Mouse (Mus musculus): ENCODE results near the gene Efcab9.

The Efcab9 gene

DNA sequence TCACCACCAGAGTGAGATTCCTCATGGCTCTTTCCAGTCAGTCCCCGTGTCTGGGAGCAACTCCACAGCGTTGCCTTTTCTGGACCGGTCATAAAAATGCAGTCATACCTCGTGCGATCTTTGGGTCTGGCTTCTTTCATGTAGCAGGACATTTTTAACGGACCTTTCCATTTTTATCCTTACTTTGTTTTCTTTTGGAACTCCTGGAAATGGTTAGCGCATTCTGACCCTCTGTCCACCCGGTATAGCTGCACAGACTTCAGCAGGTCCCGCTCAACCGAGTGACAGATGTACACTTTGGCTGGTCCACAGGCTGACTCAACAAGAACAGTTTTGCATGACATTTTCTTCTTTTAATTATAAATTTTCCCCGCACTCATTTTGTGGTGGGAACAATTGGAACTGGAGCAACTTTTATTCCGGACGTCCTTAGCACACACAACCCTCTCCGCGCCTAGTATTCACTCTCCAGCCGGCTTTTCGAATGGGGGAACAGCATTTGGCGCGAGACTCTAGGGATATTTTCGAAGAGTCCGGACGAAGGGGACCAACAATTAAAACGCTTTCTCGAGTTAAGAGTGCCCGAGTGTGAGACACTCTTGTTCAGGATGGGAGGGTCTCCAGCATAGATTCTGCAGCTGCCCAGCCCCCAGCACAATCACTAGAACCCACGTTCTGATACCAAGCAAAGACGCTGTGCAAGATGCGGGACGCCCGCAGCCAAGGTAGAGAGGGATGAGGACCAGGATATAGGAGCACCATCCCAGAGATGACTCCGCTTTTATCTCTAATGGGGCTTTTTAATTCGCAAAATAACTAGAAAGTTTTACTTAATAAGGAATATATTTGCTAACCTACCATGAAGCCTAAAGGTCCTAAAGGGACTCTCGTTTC lies at the start of gene Efcab9:
Gene Efcab9 (minus strand): TSS at position 211 of the 894 bp plus-strand sequence.
- DNase-seq (ENCODE audit: low read depth), result no peak

DNA sequence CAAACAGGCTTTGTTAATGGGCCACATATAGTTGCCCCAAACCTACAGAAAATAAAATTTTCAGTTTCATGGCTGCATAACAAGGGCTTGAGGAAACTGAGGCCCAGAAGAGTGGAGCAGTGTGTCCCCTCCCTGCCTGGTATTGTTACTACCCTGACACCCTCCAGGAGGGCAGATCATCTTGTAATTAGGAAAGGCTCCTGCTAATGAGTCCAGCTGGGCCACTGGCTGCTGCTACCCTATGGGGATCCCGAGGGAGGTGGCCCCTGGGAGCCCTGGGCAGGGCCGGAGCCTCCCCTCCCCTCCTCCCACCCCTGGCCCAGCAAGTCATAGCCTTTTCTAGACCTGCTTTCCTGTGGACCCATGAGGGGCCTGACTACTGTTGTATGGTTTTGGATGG lies 49.1 kb upstream of the Efcab9 start:
- DNase-seq (ENCODE audit: low read depth), result no peak

DNA sequence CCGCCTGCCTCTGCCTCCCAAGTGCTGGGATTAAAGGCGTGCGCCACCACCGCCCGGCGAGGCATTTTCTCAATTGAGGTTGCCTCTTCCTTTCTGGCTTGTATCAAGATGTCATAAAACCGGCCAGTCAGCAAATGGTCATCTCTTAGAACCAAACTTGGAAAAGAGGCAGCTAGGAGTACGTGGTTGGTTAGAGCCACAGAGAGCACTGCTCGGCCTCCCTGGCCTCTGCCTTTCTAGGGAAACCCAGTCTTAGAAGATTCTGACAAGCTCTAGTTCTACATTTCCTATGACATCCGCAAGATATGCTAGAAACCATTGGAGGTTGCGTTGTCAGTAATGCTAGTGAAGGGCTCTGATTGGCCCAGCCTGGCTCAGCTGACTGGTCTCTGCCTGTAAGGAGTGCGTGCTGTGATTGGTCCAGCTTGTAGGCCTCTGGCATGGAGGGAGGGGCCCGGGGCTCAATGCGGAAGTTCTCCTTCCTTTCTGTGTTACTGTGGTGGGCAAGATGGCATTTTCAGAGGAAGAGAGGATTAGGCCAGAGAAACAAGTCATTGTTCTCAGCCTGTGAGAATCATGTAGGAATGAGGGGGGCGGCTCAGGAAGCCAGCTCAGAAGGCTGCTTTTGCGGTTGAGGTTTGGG lies 48.5 kb upstream of the Efcab9 start:
- DNase-seq (ENCODE audit: low read depth), result no peak

DNA sequence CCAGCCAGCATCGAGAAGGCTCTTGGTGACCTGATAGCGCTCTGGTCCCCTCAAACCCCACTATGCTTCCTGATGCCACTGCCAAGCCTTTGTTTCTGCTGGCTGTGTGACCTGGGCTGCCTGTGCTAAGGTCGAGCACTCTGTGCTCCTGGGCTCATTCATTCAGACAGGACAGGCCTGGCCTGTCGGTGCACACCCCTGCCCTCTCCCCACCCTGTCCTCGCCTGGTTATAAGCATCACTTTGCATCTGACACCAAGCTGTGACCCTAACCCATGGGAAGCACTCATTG lies 44.8 kb upstream of the Efcab9 start:
- DNase-seq (ENCODE audit: low read depth), result no peak

DNA sequence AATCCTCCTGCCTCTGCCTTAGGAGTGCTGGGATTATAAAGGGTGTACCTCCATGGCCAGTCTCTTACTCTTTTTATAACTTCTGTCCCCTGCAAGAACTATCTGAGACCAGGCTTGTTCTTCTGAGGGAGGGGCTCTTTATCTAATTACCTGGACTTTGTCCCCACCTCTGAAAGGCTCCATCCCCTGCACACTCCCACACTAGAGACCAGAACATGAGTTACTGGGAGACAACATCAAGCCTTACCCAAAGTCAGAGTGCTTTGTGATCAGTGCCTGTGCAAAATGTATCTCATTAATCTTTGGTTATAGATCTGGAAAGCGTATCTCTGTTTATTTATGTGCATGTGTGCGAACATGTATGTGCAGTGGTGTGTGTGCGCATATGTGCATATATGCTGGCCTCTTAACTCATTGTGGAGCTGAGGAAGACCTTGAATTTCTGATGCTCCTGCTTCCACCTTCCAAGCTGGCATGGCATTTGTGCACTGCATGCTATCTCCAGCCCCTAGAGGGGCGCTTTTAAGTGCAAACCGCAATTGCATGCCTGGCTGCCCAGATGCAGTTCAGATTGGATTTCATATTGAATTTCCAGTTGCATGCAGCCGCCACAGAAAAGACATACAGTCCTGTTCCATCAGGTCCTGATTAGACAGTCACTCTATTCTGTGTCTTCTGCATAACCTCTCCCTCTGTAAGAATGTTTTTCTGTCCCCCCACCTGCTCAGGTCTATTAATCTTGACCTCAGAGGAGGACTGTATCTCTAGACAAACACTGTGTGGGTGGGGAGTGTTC lies 44.3 kb upstream of the Efcab9 start:
- no peak for DNase-seq (ENCODE audit: low read depth)

DNA sequence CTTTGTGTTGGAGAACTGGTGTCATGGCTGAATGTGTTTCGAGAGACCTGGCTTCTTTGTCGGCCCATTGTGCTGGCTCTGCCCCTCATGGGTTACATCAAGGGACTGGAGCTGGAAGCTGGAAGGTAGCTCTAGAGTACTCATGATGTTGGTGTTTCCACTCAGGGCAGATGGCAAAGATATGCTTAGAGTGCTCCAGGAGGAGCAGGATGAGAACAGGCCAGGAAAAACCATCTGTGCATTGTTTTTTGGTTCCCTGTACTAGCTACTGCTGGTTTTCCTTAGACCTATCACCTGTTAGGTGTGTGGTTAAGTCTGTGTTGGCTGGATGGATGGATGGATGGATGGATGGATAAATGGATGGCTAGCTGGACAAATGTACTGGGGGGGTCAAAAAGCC lies 41.8 kb upstream of the Efcab9 start:
- DNase-seq (ENCODE audit: low read depth), result no peak

DNA sequence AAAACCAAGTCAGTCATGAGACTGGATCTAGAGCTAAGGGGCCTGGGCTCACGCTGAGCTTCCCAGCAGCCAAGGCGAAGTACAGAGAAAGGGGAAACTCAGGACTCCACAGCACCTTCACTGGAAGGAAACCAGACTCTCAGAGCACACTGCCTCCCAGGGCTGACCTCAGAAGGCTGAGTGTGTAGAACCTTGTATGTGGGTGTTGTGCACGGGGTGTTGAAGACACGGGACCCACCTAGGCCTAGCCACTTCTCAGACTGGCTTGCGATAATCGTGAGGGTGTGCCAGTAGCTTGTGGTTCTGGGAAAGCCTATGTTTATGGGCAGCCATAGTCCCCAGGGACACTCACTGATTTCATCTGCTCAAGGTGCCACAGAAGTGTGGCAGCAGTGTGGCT lies 39.2 kb upstream of the Efcab9 start:
- DNase-seq (ENCODE audit: low read depth), result no peak

DNA sequence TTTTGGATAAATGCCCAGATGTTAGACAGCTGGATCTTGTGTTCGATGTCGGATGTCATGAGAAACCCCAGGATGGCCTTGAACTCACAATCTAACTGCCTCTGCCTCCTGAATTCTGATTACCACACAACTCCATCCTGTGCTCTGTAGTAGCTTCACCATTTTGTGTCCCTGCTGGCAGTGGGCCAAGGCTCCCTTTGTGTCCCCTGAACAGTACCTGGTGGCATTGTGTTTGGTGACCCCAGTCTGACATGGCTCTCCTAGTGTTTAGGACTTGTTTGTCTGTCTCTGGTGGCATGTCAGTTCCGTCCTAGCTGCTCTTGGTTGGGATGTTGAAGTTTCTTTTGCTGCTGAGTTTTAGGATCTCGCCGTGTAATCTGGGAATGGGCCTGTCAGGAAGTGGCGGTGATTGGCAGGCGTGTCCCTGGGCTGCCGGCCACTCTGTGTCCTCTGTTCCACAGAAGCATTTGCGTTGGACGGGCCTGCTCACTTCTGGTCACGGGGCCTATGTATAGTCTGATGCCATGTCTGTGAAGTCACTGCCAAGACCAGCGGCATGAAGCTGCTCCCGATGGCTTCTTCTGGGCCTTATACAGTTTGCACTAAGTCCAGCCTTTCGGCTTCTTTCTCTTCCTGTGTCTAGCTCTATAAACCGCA lies 36.9 kb upstream of the Efcab9 start:
- DNase-seq (ENCODE audit: low read depth), result no peak

DNA sequence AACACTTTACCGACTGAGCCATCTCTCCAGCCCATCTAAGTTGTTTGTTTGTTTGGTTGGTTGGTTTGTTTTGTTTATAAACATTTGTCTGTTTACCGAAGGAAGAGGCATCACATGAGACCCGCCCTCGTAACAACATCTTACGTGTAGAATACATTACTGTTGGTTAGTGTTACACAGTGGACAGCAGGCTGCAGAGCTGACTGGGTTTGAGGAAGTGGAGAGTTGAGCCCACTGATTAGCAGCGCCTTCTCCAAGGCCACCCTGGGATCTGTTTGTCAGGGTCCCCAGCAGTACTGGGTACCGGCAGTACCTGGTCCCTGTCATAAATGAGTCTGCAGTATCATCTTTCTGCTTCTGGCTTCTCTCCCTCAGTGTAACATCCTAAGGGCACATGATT lies 36.2 kb upstream of the Efcab9 start:
- no peak for DNase-seq (ENCODE audit: low read depth)

DNA sequence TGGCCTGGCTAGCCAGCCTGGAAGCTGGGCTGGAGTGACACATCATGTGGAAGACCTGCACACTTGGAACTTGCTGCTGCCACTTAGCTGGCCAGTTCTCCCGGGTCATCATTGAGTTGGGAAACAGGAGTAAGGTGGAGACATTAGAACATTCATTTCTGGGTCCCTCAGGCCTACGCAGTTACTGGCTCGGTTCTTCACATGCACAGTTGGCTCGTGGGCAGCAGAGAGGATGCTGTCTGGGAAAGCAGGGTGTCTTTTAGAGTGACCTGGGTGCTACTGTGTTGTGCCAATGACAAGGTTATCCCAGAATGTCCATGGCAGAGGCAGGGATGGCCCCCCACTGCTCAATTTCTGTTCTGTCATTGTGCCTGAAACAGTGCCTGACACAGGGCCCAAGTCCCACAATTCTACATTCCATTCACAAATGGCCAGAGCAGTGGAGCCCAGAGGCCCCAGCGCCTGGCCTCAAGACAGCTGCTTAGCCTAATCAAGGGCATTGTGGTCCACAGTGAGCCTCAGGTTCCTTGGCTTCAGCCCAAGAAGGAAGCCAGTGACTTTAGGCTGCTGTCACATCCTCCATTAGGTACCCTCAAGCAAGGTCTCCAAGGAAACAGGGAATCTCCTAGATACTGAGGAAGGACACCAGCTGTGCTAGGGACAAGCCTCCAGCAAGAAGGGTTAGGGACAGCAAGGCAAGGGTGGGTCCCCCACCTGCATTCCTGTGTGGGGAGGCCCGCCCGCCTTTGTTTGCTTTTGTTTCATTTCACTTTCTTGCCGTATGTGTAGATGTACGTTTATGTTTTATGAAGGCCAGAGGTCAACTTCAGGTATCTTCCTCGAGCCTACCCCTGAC lies 35.3 kb upstream of the Efcab9 start:
- DNase-seq (ENCODE audit: low read depth), result no peak

DNA sequence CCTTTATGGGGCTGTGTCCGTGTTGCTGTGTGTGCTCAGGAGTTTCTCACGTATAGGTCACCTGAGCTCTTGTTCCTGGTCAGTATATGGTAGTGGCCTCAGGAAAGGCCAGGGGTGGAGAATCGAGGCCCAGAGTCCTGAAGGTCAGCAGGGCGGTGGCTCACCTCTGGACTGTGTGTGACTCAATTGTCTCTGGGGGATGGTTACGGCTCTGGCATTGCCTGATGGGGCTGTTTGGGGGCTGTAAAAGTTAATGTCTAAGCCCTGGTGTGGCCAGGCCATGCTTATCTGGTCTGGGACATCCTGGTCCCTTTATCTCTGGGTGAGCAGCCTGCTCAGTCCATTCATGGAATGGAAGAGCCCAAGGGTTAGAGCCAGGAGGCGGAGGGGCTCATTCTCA lies 34.3 kb upstream of the Efcab9 start:
- DNase-seq (ENCODE audit: low read depth), result no peak

DNA sequence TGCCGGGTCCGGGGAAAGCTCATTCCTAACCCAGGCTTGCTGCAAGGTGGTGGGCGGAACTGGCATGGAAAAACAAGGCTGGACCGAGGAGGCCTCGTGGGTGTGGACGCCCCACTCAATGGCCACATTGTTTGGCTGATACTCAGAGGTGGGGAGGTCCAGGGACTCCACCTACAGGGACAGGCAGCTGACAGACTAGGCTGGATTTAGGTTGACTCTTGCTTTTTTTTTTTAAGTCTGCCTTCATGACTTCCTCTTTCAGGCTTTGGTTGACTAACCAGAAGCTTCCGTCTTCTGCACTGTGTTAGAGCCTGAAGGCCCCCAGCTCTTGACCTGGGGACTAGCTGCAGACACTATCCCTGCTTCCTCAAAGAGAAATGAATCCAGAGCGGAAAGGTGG lies 33.2 kb upstream of the Efcab9 start:
- peak; percentile 73 for DNase-seq (ENCODE audit: low read depth)

DNA sequence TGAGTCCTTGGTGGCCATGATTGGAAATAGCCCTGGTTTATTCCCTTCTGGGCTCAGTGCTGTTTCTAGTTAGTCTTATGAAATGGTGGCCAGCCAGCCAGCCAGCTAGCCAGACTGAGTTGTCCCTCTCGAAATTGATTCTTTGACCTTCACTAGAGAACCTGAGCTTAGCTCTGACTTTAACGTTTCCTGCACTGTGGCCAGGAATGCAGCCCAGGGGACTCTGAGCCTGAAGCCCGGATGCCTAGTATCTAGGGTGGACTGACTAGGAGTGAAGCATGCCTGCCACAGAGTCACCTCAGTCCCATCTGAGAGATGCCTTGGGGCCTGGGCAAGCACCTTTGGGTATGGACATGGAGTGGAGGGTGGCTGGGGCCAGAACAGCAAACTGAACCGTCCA lies 32.7 kb upstream of the Efcab9 start:
- peak; percentile 30 for DNase-seq (ENCODE audit: low read depth)

DNA sequence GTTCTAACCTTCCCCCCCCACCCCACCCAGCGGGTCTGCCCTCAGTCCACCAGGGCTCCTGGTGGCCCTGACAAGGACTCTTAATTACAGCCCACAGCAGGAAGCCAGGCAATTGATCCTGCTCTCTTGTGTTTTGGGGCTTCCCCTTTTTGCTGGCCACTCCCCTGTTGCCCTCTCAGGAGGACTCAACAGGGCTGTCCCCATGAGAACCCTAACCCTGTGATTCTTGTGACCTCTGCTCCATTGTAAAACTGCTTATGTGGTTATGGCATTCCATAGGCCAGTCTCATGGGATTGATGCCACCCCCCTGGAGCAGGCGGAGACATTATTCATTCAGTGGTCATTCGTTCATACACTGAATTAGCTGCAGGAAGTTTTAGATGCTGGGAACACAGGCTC lies 31.8 kb upstream of the Efcab9 start:
- peak; percentile 42 for DNase-seq (ENCODE audit: low read depth)

DNA sequence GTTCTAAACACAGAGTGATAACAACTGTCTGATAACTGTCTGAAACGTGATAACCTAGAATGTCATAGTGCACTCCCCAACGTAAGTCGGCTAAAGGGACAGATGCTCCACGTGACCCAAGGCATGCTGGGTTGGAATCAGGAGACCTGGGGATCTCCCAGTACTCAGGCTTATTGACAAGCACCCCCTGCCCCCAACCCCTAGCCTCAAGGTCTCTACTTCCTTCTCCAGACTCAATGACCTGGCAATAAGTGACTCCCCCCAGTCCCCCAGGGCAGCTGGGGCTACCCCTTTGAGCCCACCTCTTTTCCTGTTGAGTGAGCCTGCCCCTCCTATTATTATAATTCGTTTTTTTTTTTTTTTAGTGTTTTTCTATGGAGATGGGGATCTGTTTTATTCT lies 30.8 kb upstream of the Efcab9 start:
- DNase-seq (ENCODE audit: low read depth), result no peak

DNA sequence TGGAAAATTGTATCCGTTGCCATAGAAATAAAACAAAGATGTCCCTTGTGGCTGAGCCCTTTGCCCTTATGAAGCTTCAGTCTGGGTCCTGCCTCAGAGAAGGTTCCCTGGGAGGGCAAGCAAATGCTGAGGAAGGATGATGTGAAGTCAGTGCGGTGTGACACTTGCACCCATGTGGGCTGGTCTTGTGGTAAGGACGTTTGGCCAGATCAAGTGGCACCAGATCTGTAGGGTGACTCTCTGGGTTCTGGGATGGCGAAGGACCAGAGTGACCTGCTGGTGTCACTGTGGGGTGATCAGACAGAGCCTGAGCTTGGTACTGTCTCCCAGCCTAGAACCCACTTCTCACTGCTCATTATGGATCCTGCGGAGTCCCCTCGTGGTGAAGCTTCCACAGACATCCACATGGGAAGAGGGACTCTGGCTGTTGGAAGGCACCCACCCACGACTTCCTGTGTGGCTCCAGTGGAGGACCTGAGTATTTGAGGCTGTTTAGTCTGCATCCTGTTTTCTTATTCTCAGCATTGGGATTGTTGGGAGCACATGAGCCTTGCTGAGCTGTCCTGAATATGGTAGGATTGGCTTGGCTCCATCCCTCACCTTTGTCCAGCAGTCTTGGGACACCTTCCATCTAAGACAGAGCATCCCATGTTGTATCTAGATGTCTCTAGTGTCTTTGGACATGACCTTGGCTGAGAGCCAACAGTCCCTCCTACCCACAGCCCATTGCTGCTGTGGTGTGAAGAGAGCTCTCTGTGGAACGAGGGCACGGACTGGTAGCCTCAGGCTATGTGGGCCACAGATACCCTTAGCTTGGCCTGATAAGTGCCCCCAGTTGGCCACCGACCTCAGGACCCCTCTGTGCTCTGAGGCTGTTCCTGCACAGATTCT lies 29.8 kb upstream of the Efcab9 start:
- DNase-seq (ENCODE audit: low read depth), result no peak

DNA sequence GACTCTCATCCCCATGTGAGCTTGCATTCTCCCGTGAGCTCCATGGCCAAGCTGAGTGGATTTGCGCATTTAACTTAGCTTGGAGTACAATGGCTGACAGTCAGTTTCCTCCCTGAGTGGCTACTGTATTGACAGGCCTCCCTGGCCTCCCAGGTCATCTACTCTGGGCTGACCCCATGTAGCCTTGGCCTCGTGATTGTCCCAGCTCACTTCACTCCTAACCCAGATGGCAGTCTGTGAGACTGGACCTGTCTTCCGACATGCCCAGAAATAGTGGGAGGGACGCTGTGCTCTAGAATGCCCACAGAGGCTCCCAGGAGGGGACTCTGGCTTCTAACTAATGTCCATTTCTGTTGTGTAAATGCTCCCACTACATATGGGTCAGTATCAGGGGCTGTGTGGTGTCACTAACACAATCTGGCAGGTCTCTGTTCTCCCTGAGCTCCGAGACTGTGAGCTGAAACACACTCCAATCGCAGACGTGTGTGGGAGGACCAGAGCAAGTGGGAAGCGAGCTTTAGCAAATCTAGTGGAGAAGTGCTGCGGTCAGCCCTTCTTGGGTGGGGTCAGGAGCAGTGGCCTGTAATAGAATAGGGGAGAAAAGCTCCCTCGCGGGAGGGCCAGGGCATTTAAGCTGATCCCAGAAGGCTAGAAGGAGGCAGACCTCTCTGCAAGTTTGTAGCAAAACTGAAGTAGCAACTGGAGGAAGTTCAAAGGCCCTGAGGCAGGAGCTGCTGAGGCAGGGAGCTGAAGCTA lies 28.3 kb upstream of the Efcab9 start:
- DNase-seq (ENCODE audit: low read depth), result no peak

DNA sequence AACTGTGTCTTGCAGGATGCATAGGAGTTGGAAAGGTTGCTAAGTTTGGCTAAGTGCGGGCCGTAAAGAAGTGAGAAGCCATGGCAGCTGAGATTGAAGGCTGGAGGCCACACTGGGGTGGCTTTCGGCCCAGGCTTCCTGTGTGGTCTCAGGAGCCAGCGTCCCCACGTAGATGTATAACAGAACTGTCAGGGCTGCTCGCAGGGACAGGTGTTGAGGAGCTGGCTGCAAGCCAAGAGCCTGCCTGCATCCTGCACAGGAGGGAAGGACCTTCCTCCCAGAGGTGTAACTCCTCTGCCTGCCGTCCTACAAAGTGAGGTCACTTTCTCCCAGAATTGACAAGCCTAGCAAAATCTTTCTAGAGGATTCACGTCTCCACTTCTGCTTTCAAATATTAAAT lies 26.8 kb upstream of the Efcab9 start:
- no peak for DNase-seq (ENCODE audit: low read depth)

DNA sequence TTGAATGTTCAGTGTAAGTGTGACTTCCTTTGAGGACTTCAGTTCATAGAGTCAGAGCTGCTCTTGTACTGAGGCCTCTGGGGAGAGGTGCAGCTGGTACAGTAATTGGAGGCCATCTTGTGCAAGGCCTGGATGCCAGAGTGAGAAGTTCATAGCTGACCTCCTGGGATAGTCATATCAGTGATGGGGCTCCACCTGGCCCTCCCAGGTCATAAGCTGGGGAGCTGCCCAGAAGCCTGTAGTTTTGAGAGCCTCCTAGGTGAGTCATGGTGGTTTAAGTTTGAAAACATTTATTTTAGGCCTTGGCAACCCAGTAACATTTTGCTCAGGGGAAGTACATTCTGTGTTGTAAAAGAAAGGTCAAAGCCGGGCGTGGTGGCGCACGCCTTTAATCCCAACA lies 26.1 kb upstream of the Efcab9 start:
- peak; percentile 75 for DNase-seq (ENCODE audit: low read depth)

All from NIH3T3 (cell line).